Mouse (Mus musculus) macrophage (primary cell): ENCODE data around the gene Kcne3. TPM values are rescaled to one million over a fixed set of nuclear protein-coding genes. Genes with fewer than 3 reads are reported as not detected.
A peak's percentile ranks its signal among the peaks of the same experiment; 100 is the strongest.

Experiments
- H3K27ac ChIP-seq: fragments of 350-480 bp; formaldehyde crosslinking; 2 replicates; pipeline ENCODE4 v1.9.0; 2021
- H3K36me3 ChIP-seq: fragments of 350-480 bp; formaldehyde crosslinking; 2 replicates; pipeline ENCODE4 v1.9.0; 2021; ENCODE audit errors: inconsistent target
- H3K4me3 ChIP-seq: fragments of 350-480 bp; formaldehyde crosslinking; 2 replicates; pipeline ENCODE4 v1.9.0; 2021; ENCODE audit errors: inconsistent target
- H3K79me2 ChIP-seq: fragments of 350-480 bp; formaldehyde crosslinking; 2 replicates; pipeline ENCODE4 v1.9.0; 2021; ENCODE audit errors: inconsistent target
- WGBS: methylation state at CpG from one replicate; pipeline ENCODE4 v1.1.7; 2026; ENCODE audit warnings: inconsistent platforms; ENCODE audit not compliant: missing documents; 5-methylcytosine and 5-hydroxymethylcytosine counted together
- polyA plus RNA-seq: library from polyadenylated mRNA; stranded (reverse); fragments of 250-400 nt; gene quantifications from 3 replicates; pipeline ENCODE4 v1.2.4, GENCODE M21; 2018; ENCODE audit warnings: inconsistent platforms
- total RNA-seq, 78 experiments: library from RNA; depleted of rRNA; stranded (reverse); fragments of 250-400 nt; gene quantifications; 1 replicate in 9 of 78; 2 replicates in 24 of 78; 3 replicates in 43 of 78; 4 replicates in 2 of 78; pipeline ENCODE4 v1.2.4; 2018; ENCODE audit warnings: inconsistent platforms in 56 of 78

Gene Kcne3
- total RNA-seq (2018; cell fraction: chromatin; rRNA removed): under 1 TPM in 1 of 26 experiments, not detected in 25; 0.98 TPM
- under 1 TPM in 14 of 26 experiments, not detected in 12; 0.10 to 0.63 (median 0.34) TPM for total RNA-seq (2018; cell fraction: cytosol; rRNA removed)
- total RNA-seq (2018; cell fraction: nucleus; rRNA removed): under 1 TPM in 2 of 26 experiments, not detected in 24; 0.54 to 0.86 TPM
- 0.39 to 0.61 TPM (median 0.43 TPM) in 3 replicates for polyA plus RNA-seq

GRCm38 (mm10) chr7:100176269-100176668 is at the start of gene Kcne3:
Kcne3 (plus strand) TSS chr7:100176502.
- no peaks in the 10 kb centered on the region for H3K36me3 ChIP-seq
- 10% methylated on average over 3 of the region's 3 CpGs for WGBS
- H3K79me2 ChIP-seq: no peaks in the 10 kb centered on the region
- H3K4me3 ChIP-seq: no peak within 1 kb of the TSS
- no peak within 1 kb of the TSS for H3K27ac ChIP-seq

GRCm38 (mm10) chr7:100126514-100126913 is 49.8 kb upstream of the Kcne3 start:
- Histone ChIP-seq H3K79me2 (no peaks in the 10 kb centered on the region), H3K36me3 (no peaks in the 10 kb centered on the region), H3K4me3 (no peak overlapping the region), H3K27ac (no peak overlapping the region)
- 99% methylated on average over 7 of the region's 7 CpGs for WGBS

GRCm38 (mm10) chr7:100128262-100129041 is 47.9 kb upstream of the Kcne3 start:
- Histone ChIP-seq H3K27ac (no peak overlapping the region), H3K4me3 (no peak overlapping the region), H3K36me3 (no peaks in the 10 kb centered on the region), H3K79me2 (no peaks in the 10 kb centered on the region)
- 34% methylated on average over 7 of the region's 7 CpGs for WGBS

DNA sequence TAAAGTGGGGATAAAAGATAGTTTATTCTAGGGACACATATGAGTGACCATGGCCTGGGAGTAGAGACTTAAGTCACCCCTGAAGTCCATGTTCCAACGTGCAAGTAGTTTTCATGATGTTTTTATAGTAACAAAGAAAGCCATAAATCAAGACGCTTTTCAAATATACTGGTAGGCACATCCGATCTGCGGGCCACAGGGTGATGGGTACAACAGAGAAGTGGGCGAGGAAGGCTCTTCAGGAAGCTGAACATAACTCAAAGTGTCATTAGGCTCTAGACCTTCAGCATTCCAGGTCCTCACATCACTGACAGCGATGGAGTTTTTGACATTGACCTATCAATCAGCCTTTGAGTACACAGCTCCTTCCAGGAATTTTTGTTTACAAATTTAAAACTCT is 45.7 kb upstream of the Kcne3 start:
- Histone ChIP-seq H3K79me2 (no peaks in the 10 kb centered on the region), H3K4me3 (no peak overlapping the region), H3K36me3 (no peaks in the 10 kb centered on the region), H3K27ac (no peak overlapping the region)
- 24% methylated on average over 6 of the region's 6 CpGs for WGBS

- no peak overlapping the region for H3K27ac ChIP-seq
- no peaks in the 10 kb centered on the region for H3K36me3 ChIP-seq
- H3K4me3 ChIP-seq: no peak overlapping the region
- 100% methylated on average over 1 of the region's 1 CpGs for WGBS
- no peaks in the 10 kb centered on the region for H3K79me2 ChIP-seq
These were observed 43.9 kb upstream of the Kcne3 start for GRCm38 (mm10) chr7:100132379-100132778.

GRCm38 (mm10) chr7:100137038-100137437 is 39.3 kb upstream of the Kcne3 start:
- no peak overlapping the region for H3K4me3 ChIP-seq
- no peak overlapping the region for H3K27ac ChIP-seq
- H3K36me3 ChIP-seq: no peaks in the 10 kb centered on the region
- 52% methylated on average over 9 of the region's 9 CpGs for WGBS
- H3K79me2 ChIP-seq: no peaks in the 10 kb centered on the region

DNA sequence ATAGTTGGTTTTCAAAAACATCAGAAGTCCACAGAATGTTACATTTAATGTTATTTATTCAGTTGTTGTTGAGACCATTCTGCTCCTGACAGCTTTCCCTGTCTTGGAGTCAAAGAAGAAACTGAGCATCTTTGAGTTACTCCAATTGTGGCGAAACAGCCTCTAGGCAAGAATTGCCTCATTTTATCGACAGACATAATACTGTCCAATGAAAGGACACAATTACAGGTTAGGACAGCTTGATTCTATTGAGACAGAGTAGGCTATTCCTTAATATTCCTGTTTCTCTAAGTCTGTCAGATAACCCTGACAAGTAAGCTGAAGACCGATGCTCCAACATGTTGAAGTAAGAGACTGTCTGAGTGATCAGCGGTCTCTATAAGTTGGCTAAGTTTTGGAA is 38.2 kb upstream of the Kcne3 start:
- no peaks in the 10 kb centered on the region for H3K36me3 ChIP-seq
- no peaks in the 10 kb centered on the region for H3K79me2 ChIP-seq
- 87% methylated on average over 4 of the region's 4 CpGs for WGBS

DNA sequence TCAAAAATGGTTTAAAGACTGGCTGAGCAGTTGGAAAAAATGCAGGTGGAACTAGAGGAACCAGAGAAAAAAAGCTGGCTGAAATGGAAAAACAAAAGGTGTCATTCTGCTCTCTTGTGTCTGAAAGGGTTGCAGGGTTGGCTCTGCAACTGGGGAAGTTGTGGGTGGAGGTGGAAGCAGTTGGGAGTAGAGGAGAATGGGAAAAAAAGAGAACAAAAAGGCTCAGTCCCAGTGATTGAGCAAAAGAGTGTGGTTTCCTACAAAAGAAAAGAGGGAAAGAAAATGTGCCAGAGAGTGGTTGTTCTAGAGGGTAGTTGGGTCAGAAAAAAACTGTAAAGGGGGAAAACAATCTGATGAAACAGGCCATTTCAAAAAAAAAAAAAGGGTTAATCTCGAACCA is 35.7 kb upstream of the Kcne3 start:
- H3K79me2 ChIP-seq: no peaks in the 10 kb centered on the region
- no peak overlapping the region for H3K4me3 ChIP-seq
- 8% methylated on average over 1 of the region's 1 CpGs for whole genome bisulfite sequencing
- H3K27ac ChIP-seq: no peak overlapping the region
- H3K36me3 ChIP-seq: no peaks in the 10 kb centered on the region

More for the DNA sequence above, 38.2 kb upstream of the Kcne3 start:
- Histone ChIP-seq H3K4me3 (no peak overlapping the region), H3K27ac (no peak overlapping the region)

DNA sequence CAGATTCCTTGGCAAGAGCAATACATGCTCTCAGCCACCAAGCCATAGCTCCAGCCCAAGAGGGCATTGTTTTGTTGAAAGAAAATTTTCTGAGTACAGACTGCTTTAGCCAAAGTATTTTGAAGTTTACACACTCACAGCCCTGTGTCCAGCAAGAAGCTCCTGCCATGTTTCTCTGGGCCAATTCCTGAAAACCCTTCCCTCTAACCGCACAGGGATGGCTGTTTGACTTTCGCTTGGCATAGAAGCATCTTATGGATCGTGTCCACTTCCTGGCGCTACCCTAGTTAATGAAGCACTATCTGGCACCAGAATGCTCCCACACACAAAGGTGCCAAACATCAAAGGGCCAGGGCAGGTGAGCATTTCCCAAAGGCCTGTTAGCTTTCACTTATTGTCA is 27.7 kb upstream of the Kcne3 start:
- no peak overlapping the region for H3K4me3 ChIP-seq
- no peaks in the 10 kb centered on the region for H3K36me3 ChIP-seq
- 98% methylated on average over 4 of the region's 4 CpGs for WGBS
- no peak overlapping the region for H3K27ac ChIP-seq
- H3K79me2 ChIP-seq: no peaks in the 10 kb centered on the region

DNA sequence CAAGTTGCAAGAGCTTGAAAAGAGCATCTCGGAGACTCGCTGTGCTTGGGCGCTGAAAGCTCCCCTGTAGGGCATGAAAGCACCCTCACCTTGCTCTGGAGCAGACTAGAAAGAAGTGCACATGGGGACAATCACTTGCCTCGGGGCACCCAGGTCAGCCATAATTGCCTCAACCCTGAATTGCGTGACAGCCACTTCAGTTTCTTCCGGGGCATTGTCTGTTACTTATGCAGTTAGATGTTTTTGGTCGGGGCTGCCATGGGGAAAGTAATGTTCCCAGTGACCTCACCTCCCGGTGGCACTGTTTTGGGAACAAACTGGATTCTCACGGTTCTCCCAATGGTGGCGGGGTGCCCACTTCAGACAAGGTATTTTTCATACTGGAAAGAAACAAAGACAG is 26.2 kb upstream of the Kcne3 start:
- Histone ChIP-seq H3K79me2 (no peaks in the 10 kb centered on the region), H3K36me3 (no peaks in the 10 kb centered on the region), H3K4me3 (no peak overlapping the region), H3K27ac (no peak overlapping the region)
- 70% methylated on average over 10 of the region's 10 CpGs for WGBS

DNA sequence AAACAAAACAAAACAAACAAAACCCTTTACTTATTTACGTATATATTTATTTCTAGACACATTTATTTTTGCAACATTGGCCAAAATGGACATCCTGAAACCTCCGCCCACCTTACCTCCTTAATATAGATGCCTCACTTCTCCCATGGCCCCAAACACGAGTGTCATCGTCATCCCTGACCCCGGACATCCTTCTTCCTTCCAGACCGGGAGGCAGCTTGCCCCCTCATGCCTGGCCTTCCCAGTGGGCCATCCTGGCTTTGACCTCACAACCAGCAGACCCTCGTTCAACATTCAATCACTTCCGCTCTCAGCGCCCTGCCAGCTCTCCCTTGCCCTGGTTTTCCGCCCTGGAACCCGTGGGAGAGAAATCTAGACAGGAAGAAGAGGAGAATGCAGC is 25.7 kb upstream of the Kcne3 start:
- H3K4me3 ChIP-seq: no peak overlapping the region
- H3K27ac ChIP-seq: no peak overlapping the region
- H3K36me3 ChIP-seq: no peaks in the 10 kb centered on the region
- 83% methylated on average over 11 of the region's 11 CpGs for WGBS
- H3K79me2 ChIP-seq: no peaks in the 10 kb centered on the region

- Histone ChIP-seq H3K4me3 (no peak overlapping the region), H3K27ac (no peak overlapping the region), H3K79me2 (no peaks in the 10 kb centered on the region), H3K36me3 (no peaks in the 10 kb centered on the region)
- WGBS: 20% methylated on average over 4 of the region's 4 CpGs
These were observed 18.6 kb upstream of the Kcne3 start for GRCm38 (mm10) chr7:100157669-100158068.

DNA sequence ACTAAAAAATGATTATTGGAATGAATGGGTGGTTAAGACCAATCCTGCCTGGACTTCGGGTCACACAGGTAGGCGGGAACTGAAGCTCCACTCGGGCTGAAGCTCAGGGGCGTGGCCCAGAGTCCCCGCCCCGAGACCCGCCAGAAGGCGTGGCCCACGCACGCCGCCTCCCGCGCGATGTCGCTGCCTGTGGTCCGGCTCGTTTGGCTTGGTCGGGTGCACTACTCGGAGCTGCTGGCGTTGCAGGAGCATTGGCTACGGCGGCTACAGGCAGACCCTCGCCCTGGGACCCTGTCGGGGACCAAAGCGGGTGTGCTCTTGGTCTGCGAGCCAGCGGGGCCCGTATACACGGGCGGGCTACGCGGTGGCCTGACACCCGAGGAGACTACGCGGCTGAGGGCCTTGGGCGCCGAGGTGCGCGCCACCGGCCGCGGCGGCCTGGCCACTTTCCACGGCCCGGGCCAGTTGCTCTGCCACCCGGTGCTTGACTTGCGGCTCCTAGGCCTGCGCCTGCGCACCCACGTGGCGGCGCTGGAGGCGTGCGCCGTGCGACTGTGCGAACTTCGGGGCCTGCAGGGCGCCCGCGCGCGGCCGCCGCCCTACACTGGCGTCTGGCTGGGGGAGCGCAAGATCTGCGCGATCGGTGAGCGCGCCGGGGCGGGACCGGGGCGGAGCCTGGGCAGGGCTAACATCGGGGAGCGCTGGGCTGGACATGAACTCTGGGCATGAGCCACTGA is 17.0 kb upstream of the Kcne3 start, which contains the start of gene Lipt2:
Lipt2 (plus strand) TSS at position 173 of the 737 bp plus-strand sequence.
- under 1% methylated on average over 77 of the region's 78 CpGs for WGBS

DNA sequence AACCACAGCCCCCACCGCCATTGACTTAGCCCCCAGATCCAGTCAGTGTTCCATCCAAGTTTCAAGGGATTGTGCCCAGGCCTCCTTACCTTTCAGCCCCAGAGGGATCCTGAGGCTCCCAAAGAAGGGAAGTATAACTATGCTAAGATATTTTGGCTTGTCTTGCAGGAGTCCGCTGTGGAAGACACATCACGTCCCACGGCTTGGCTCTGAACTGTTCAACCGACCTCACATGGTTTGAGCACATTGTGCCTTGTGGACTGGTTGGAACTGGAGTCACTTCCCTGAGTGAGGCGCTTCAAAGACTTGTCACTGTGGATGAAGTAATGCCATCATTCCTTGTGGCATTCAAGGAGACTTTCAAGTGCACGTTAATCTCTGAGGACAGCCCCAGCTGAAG is 16.3 kb upstream of the Kcne3 start:
- Histone ChIP-seq H3K27ac (no peak overlapping the region), H3K36me3 (no peaks in the 10 kb centered on the region), H3K79me2 (no peaks in the 10 kb centered on the region), H3K4me3 (peak overlapping the region; percentile 8; the same call in 1 of the 2 replicates)
- 65% methylated on average over 7 of the region's 7 CpGs for WGBS

More for the DNA sequence above, 17.0 kb upstream of the Kcne3 start, which contains the start of gene Lipt2:
- Histone ChIP-seq H3K36me3 (no peaks in the 10 kb centered on the region), H3K27ac (no peak within 1 kb of the TSS), H3K79me2 (no peaks in the 10 kb centered on the region), H3K4me3 (peak within 1 kb of the TSS; percentile 20)

DNA sequence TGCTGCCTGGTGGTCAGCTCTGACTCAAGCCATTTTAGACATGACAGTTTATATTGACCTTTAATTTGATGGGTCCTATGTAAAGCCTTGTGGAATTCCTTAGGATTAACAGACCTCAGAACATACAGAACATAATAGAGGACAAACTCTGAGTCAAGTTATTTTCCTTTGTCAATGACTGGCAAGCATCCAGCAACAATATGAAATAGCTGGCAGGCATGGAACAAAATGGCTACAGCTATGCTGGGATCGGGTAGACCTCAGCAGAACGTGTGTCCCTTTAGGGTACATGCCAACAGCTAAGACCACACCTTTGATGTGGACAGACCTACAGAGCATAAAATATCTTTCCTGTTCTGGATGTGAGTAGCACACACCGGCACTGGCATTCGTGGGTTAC is 12.8 kb upstream of the Kcne3 start:
- Histone ChIP-seq H3K79me2 (no peaks in the 10 kb centered on the region), H3K36me3 (no peaks in the 10 kb centered on the region), H3K27ac (no peak overlapping the region), H3K4me3 (no peak overlapping the region)
- 90% methylated on average over 4 of the region's 4 CpGs for WGBS
